In the genomic region with DNA sequence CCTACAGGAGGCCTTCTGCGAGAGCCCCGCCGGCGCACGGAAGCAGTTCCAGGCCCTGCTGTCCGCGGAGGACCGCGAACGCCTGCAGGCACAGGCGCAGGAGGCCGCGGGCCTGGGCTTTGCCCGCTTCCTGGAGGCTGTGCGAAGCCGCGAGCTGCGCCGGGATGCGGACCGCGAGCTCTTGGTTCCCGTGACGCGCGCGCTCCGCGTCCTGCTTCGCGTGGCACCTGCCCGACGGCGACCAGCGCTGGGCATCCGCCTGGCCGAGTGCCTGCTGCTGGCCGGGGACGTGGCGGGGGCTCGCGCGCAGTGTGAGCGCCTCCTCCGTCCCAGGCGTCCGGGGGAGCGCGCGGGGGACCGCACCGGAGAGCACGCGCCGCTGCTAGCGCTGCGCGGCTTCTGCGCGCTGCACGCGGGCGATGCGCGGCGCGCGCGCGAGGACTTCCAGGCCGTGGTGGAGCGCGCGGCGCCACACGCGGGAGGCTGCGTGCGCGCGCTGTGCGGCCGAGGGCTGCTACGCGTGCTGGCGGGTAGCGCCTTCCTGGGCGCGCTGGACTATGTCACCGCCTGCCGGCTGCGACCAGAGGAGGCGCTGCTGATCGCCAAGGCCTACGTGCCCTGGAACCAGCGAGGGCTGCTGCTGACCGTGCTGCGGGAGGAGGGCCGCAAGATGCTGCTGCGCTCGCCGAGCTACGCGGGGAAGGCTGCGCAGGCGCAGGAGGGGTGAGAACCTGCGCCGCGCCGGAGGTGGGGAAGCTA, we compare ENCODE assay signal across 8 mouse cellular contexts. TPM values are rescaled to one million over a fixed set of nuclear protein-coding genes. Genes with fewer than 3 reads are reported as not detected.
DNase-seq lines count a peak whose midpoint lies in the region; ATAC-seq and TF ChIP-seq lines count a peak whose summit lies in the region.

No protein-coding gene starts in this region.

- no peak for ATAC-seq in G1E (ENCODE audit: extremely low read depth, insufficient number of reproducible peaks, low FRiP score, poor library complexity, severe bottlenecking)
- peak; percentile 50 for ATAC-seq in liver, embryonic 13.5 days (ENCODE audit: low read depth)
- ATAC-seq in neural tube, embryonic 11.5 days (ENCODE audit: insufficient read depth, low FRiP score, low TSS enrichment) = peak; percentile 93

- no peaks in the 10 kb centered on the region for H3K36me3 ChIP-seq in G1E (replicated peaks)
- H3K36me3 ChIP-seq in liver, embryonic 13.5 days = no peaks in the 10 kb centered on the region
- H3K36me3 ChIP-seq in neural tube, embryonic 11.5 days (ENCODE audit: control insufficient read depth, insufficient read depth, low read length) = no peaks in the 10 kb centered on the region

- no peak for DNase-seq in G1E (ENCODE audit: low spot score)
- DNase-seq in cerebellum, adult 8-10 months = peak; percentile 94
- DNase-seq in forelimb bud, embryonic 11.5 days (ENCODE audit: low read depth, low spot score) = peak; percentile 93
- peak; percentile 66 to 71 for DNase-seq in heart, postnatal 36 days
- peak; percentile 84 to 90 for DNase-seq in kidney, postnatal 4 days
- DNase-seq in liver, embryonic 13.5 days = no peak
- DNase-seq in neural tube, embryonic 11.5 days (ENCODE audit: low spot score) = peak; percentile 95
- peak; percentile 77 for DNase-seq in testis, postnatal 14 days (ENCODE audit: low spot score)

- peak overlapping the region; percentile 23; the same call in 1 of the 2 replicates for H3K4me3 ChIP-seq in G1E (ENCODE audit: low read depth, low read length)
- H3K4me3 ChIP-seq in liver, embryonic 13.5 days (replicated peaks) = peak overlapping the region; percentile 45
- H3K4me3 ChIP-seq in neural tube, embryonic 11.5 days (ENCODE audit: low read depth, low read length) = peak overlapping the region; percentile 45

- no peak overlapping the region for H3K27ac ChIP-seq in liver, embryonic 13.5 days
- 0 out of 2 replicates have a peak overlapping the region, but pooled peaks have one; percentile 29 for H3K27ac ChIP-seq in neural tube, embryonic 11.5 days (ENCODE audit: low read depth, low read length)

- no peaks in the 10 kb centered on the region for H3K4me1 ChIP-seq in G1E (ENCODE audit: insufficient read depth, low read depth, low read length)
- no peaks in the 10 kb centered on the region for H3K4me1 ChIP-seq in liver, embryonic 13.5 days (replicated peaks)
- H3K4me1 ChIP-seq in neural tube, embryonic 11.5 days (ENCODE audit: control insufficient read depth, insufficient read depth, low read length) = no peaks in the 10 kb centered on the region

- no peak overlapping the region for H3K9ac ChIP-seq in liver, embryonic 13.5 days
- peak overlapping the region; percentile 60 for H3K9ac ChIP-seq in neural tube, embryonic 11.5 days (ENCODE audit: low read length)

- 1% methylated on average over 110 of the region's 110 CpGs for WGBS in liver, embryonic 13.5 days (ENCODE audit: insufficient replicate concordance)
- WGBS in neural tube, embryonic 11.5 days = 1% methylated on average over 85 of the region's 110 CpGs

- peak overlapping the region; percentile 62 for H3K4me2 ChIP-seq in liver, embryonic 13.5 days
- peak overlapping the region; percentile 84 for H3K4me2 ChIP-seq in neural tube, embryonic 11.5 days (ENCODE audit: low read depth)

- H3K9me3 ChIP-seq in G1E (replicated peaks) = peaks cover 12% of the 10 kb centered on the region
- H3K9me3 ChIP-seq in liver, embryonic 13.5 days (replicated peaks) = 0 out of 2 replicates have a peak, but pooled peaks cover 3% of the 10 kb centered on the region
- H3K9me3 ChIP-seq in neural tube, embryonic 11.5 days (ENCODE audit: control insufficient read depth, low read length) = no peaks in the 10 kb centered on the region

- intact Hi-C loops in heart, postnatal 36 days (cut with DNase I) = no loop called here

- no peak for TF ChIP-seq CTCF in G1E (IDR thresholded peaks at IDR 0.05; ENCODE audit: low read depth, low read length)

- H3K27me3 ChIP-seq in G1E (ENCODE audit: insufficient read depth, low read length) = peaks cover 16% of the 10 kb centered on the region
- H3K27me3 ChIP-seq in liver, embryonic 13.5 days = peaks cover 65% of the 10 kb centered on the region
- peaks cover 16% of the 10 kb centered on the region for H3K27me3 ChIP-seq in neural tube, embryonic 11.5 days (ENCODE audit: control insufficient read depth, insufficient read depth, low read length)

RNA-seq across cellular contexts. Expression of a gene that starts 13.5 kb away (rescaled TPM):
- total RNA-seq in G1E (2014; fragmentation: Nextera tagmentation) (not detected in 2 replicates), G1E (2017) (0.22 TPM in 1 of 2 replicates, not detected in the other)
- 0.03 and 0.06 TPM in 2 replicates for polyA plus RNA-seq in G1E (2012)
- total RNA-seq in heart, postnatal 36 days (2021) = under 1 TPM; 0.22 to 0.33 TPM
- polyA plus RNA-seq in liver, embryonic 13.5 days (2015; fragmentation: Nextera tagmentation; extraction: Ambion mirVana) = 2.4 TPM in 2 replicates
- 0.50 and 0.72 TPM in 2 replicates for polyA plus RNA-seq in neural tube, embryonic 11.5 days (2014; fragmentation: Nextera tagmentation; extraction: Ambion mirVana)

RNA-seq across cellular contexts. Expression of a gene that starts 18.6 kb away (rescaled TPM):
- not detected in 2 replicates for total RNA-seq in G1E (2014; fragmentation: Nextera tagmentation)
- total RNA-seq in G1E (2017) = 0.05 TPM in 1 of 2 replicates, not detected in the other
- not detected in 2 replicates for polyA plus RNA-seq in G1E (2012)
- total RNA-seq in heart, postnatal 36 days (2021) = under 1 TPM in 1 of 2 experiments, not detected in 1; 0.14 TPM
- 0.03 TPM in 1 of 2 replicates, not detected in the other for polyA plus RNA-seq in liver, embryonic 13.5 days (2015; fragmentation: Nextera tagmentation; extraction: Ambion mirVana)
- polyA plus RNA-seq in neural tube, embryonic 11.5 days (2014; fragmentation: Nextera tagmentation; extraction: Ambion mirVana) = 0.38 and 0.39 TPM in 2 replicates

RNA-seq across cellular contexts. Expression of a gene that starts 43.0 kb away (rescaled TPM):
- total RNA-seq in G1E (2014; fragmentation: Nextera tagmentation) (not detected in 2 replicates), G1E (2017) (not detected in 2 replicates)
- not detected in 2 replicates for polyA plus RNA-seq in G1E (2012)
- 10 to 100 TPM; 80.9 to 83.5 TPM for total RNA-seq in heart, postnatal 36 days (2021)
- polyA plus RNA-seq in liver, embryonic 13.5 days (2015; fragmentation: Nextera tagmentation; extraction: Ambion mirVana) = 9.0 and 9.2 TPM in 2 replicates
- 40.2 and 42.1 TPM in 2 replicates for polyA plus RNA-seq in neural tube, embryonic 11.5 days (2014; fragmentation: Nextera tagmentation; extraction: Ambion mirVana)

Comparison
In these comparisons a context has a peak if more than half of its experiments do, and no peak if none do; other contexts are left out.
1. DNase-seq: peak in cerebellum, adult 8-10 months (single experiment), forelimb bud, embryonic 11.5 days (single experiment), heart, postnatal 36 days (2 of 2), kidney, postnatal 4 days (2 of 2), neural tube, embryonic 11.5 days (single experiment) and testis, postnatal 14 days (single experiment); none in G1E (single experiment) and liver, embryonic 13.5 days (single experiment).
2. Peak in every context shown above with its lines, with median percentiles within 50 percentile points of each other: H3K4me3 ChIP-seq.